Mouse (Mus musculus) cerebellum, adult 11 months (tissue): ENCODE measurements around the gene Sbf1.
A peak's percentile ranks its signal among the peaks of the same experiment; 100 is the strongest.

ENCODE experiments used
- DNase-seq: peaks from one replicate; pipeline ENCODE4 v3.0.0; 2022

Gene Sbf1

GRCm38 (mm10) chr15:89275497-89275896 lies 39.6 kb downstream of the Sbf1 start:
- no peak for DNase-seq

GRCm38 (mm10) chr15:89264485-89264884 lies 50.6 kb downstream of the Sbf1 start:
- DNase-seq = no peak

DNA sequence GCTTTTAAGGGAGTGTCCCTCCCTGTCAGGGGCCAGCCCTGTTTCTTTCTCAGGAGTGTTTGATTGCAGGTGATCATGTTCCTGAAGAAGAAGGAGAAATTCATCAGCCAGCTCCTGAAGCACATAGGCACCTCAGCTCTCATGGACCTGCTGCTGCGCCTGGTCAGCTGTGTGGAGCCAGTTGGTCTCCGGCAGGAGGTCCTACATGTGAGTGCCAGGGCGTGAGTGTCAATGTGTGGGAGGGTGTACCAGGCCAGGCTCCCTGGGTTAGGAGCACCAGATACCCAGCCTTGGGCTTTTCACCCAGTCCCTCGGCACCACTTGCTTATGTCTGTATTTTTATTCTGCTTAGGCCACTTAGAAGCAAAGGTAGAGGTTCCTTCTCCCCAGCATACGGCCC lies 56.1 kb downstream of the Sbf1 start:
- peak; percentile 68 for DNase-seq

GRCm38 (mm10) chr15:89255330-89255729 lies 59.8 kb downstream of the Sbf1 start:
- DNase-seq = no peak

GRCm38 (mm10) chr15:89249063-89249462 lies 66.0 kb downstream of the Sbf1 start:
- no peak for DNase-seq

DNA sequence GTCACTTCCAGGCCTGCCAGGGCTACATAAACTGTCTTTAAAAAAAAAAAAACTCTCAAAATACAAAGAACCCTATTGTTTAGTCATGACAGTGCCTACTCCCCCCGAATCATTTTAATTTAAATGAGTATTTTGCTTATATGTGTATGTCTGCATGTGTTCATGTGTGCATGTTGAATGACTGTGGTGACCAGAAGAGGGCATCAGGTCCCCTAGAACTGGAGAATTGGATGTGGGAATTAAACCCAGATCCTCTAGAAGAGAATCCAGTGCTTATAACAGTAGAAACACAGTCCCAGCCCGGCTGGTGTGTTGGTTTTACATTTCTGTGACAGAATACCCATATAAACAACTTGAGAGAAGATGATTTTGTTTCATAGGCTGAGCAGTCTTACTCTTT lies 74.1 kb downstream of the Sbf1 start:
- no peak for DNase-seq

DNA sequence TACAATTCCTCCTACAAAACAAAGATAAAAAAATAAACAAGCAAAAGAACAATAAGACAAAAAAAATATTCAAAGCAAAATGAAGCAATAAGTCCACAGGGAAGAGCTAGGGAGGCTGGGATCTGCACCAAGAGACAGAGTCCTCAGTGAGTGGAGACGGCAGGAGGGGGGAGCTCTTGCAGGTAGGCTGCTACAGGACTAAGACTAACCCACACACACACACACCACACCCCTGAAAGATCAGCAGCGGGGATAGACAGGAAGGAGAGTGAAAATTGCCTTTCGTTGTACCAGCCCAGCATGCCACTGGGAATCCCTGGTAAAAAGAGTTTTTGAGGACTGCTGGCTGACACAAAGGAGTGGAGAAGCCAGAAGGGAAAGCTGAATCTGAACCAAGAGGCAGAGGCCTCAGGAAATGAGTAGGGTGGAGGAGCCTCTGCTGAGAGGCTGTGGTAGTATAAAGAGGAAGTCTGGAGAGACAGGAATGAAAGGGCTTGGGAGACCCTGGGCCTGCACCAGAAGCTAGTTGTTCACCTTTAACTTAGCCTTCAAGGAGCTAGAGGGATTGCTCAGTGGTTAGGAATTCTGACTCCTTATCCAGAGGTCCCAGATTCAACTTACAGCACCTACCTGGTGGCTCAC lies 75.2 kb downstream of the Sbf1 start:
- no peak for DNase-seq
